Mouse (Mus musculus) midbrain, embryonic 11.5 days (tissue): Measurements from ENCODE around the gene Psmb5. TPM values are rescaled to one million over a fixed set of nuclear protein-coding genes. Genes with fewer than 3 reads are reported as not detected.

ENCODE experiments used
- ATAC-seq: fragments of 200-750 bp; cut with Nextera tagmentation; 2 replicates; pipeline ENCODE4 v1.8.0; 2017; ENCODE audit warnings: moderate TSS enrichment, moderate library complexity; ENCODE audit not compliant: low FRiP score
- DNase-seq: peaks from one replicate; pipeline ENCODE4 v3.0.0; 2015; ENCODE audit warnings: low spot score; ENCODE audit errors: missing footprints
- H3K27ac ChIP-seq: fragments of 300-500 bp; sonication (generic); 2 replicates; pipeline ENCODE4 v1.5.1; 2014; ENCODE audit warnings: low read depth, low read length
- H3K27me3 ChIP-seq: fragments of 300-500 bp; sonication (generic); 2 replicates; pipeline ENCODE4 v1.6.1; 2014; ENCODE audit warnings: mild to moderate bottlenecking, low read length, moderate library complexity, mixed read lengths; ENCODE audit not compliant: control insufficient read depth, insufficient read depth
- H3K36me3 ChIP-seq: fragments of 300-500 bp; sonication (generic); 2 replicates; pipeline ENCODE4 v1.6.1; 2014; ENCODE audit warnings: mild to moderate bottlenecking, low read length, moderate library complexity, mixed read lengths; ENCODE audit not compliant: control insufficient read depth, insufficient read depth
- H3K4me1 ChIP-seq: fragments of 300-500 bp; sonication (generic); 2 replicates; pipeline ENCODE4 v1.6.1; 2014; ENCODE audit warnings: low read length; ENCODE audit not compliant: control insufficient read depth, insufficient read depth
- H3K4me2 ChIP-seq: fragments of 300-500 bp; sonication (generic); 2 replicates; pipeline ENCODE4 v1.6.1; 2014; ENCODE audit warnings: mild to moderate bottlenecking, moderate library complexity
- H3K4me3 ChIP-seq: fragments of 300-500 bp; sonication (generic); 2 replicates; pipeline ENCODE4 v1.5.1; 2014; ENCODE audit warnings: low read depth, low read length
- H3K9ac ChIP-seq: fragments of 300-500 bp; sonication (generic); 2 replicates; pipeline ENCODE4 v1.6.1; 2014; ENCODE audit warnings: low read length
- H3K9me3 ChIP-seq: fragments of 300-500 bp; sonication (generic); 2 replicates; pipeline ENCODE4 v1.6.1; 2016; ENCODE audit warnings: low read length; ENCODE audit not compliant: control insufficient read depth
- WGBS: fragments of 180-500 bp; shearing (Covaris S2); extraction: QIAGEN DNeasy Blood & Tissue Kit; methylation state at CpG from one replicate; pipeline ENCODE4 v1.1.7; 2014; 5-methylcytosine and 5-hydroxymethylcytosine counted together
- polyA plus RNA-seq: library from polyadenylated mRNA; unstranded; fragments of >200 nt; fragmentation: Nextera tagmentation; extraction: Ambion mirVana; gene quantifications from 2 replicates; pipeline ENCODE4 v1.2.1, GENCODE M21; 2014

Psmb5 gene
- polyA plus RNA-seq, 1 experiment from 2014 or later = 453 TPM

DNA sequence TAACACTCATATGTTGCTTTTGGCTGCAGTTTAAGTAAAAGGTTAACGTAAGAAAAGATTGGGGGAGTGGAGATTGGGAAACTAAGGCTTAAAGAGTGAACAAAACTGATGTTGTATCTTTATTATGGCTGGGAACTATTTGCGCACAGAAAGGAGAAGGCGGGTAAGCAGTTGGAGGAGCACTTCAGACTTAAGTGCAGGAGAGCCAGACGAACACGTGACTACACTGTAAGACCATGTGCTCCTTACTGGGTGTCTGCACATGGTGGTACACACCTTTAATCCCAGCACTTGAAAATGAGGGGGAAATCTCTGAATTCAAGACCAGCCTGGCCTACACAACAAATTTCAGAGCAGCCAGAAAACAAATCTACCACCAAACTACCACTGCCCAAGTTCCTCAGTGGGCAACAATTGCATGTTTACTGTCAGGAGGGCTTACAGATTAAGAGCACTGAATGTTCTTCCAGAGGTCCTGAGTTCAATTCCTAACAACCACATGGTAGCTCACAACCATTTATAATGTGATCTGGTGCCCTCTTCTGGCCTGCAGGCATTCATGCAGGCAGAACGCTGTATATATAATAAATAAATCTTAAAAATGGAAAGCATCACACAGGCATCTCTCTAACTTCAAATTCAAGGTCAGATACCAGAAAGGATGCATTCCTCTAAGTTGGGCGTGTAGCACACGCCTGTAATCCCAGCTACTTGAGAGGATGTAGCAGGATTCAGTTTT lies 29.2 kb upstream of the Psmb5 start:
- Histone ChIP-seq H3K27ac (no peak overlapping the region), H3K27me3 (no peaks in the 10 kb centered on the region), H3K4me3 (no peak overlapping the region), H3K9ac (no peak overlapping the region), H3K36me3 (peaks cover 55% of the 10 kb centered on the region), H3K4me2 (no peak overlapping the region), H3K4me1 (peaks cover 12% of the 10 kb centered on the region), H3K9me3 (no peaks in the 10 kb centered on the region)
- no peak for DNase-seq
- WGBS = 94% methylated on average over 8 of the region's 8 CpGs
- ATAC-seq = no peak

DNA sequence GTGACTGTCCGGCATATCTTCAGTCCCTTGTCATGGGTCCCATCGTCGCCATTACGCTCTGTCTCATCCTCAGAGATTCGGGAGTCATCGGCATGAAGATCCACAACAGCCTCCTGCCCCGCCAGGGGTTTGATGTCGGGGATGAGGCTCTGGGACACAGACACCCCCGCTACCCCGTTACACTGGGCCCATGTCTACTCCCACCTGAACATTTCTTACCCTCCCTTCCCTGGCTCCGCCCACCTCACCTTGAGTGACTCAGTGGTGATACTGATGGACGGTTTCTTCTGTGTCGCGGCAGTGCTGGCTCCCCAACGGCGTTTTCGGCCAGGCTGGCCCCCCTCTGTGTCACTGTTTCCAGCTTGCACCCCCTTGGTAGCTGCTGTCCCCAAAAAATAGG lies 28.6 kb upstream of the Psmb5 start:
- 95% methylated on average over 17 of the region's 17 CpGs for WGBS
- Histone ChIP-seq H3K4me1 (peaks cover 6% of the 10 kb centered on the region), H3K27ac (no peak overlapping the region), H3K27me3 (no peaks in the 10 kb centered on the region), H3K4me3 (no peak overlapping the region), H3K4me2 (no peak overlapping the region), H3K36me3 (peaks cover 55% of the 10 kb centered on the region), H3K9ac (no peak overlapping the region), H3K9me3 (no peaks in the 10 kb centered on the region)
- DNase-seq (no peak), ATAC-seq (no peak)

DNA sequence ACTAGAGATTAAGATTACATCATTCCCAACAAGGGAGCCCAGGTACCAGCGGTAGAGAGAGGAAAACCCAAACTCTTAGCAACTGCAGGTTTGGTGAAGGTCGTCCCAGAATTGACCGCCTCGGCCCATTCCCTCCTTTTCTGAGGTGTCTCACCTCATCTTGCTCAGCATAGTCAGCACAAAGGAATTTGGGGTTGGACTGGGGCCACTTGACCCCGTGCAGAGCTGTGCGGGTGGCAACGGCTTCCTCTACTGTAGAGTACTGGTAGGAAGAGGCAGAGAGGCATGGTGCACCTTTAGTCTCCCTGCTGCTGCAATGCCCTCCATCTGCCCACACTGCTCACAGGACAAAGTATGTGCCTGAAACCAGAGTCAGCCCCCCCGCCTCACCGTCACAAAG lies 26.5 kb upstream of the Psmb5 start:
- no peak overlapping the region for H3K27ac ChIP-seq
- ATAC-seq (no peak), DNase-seq (no peak)
- 92% methylated on average over 9 of the region's 9 CpGs for WGBS
- H3K4me2 ChIP-seq = no peak overlapping the region
- H3K9me3 ChIP-seq = no peaks in the 10 kb centered on the region
- peaks cover 42% of the 10 kb centered on the region for H3K36me3 ChIP-seq
- H3K9ac ChIP-seq = no peak overlapping the region
- H3K4me1 ChIP-seq = peaks cover 9% of the 10 kb centered on the region; the same call in 1 of the 2 replicates
- no peak overlapping the region for H3K4me3 ChIP-seq
- no peaks in the 10 kb centered on the region for H3K27me3 ChIP-seq

DNA sequence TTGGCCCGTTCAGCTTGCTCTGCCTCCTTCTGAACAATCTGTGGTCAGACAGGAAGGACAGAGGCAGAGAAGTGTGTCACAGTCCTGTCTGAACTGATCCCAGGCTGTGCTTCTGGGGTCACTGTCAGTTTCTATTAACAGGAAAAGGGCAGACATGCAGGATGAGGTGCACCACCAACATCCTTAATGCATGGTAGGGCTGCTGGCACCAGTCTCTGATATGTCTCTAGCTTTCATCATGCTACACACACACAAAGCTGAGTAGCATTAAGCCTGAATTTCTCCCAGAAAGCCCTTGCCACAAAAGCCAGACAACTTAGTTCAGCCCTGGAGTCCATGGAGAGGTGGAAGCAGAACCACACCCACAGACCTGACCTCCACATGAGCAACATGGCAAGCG lies 25.2 kb upstream of the Psmb5 start:
- ATAC-seq (no peak), DNase-seq (no peak)
- no peak overlapping the region for H3K4me2 ChIP-seq
- no peak overlapping the region for H3K4me3 ChIP-seq
- peaks cover 9% of the 10 kb centered on the region; the same call in 1 of the 2 replicates for H3K4me1 ChIP-seq
- WGBS = 89% methylated on average over 2 of the region's 2 CpGs
- no peak overlapping the region for H3K9ac ChIP-seq
- no peak overlapping the region for H3K27ac ChIP-seq
- no peaks in the 10 kb centered on the region for H3K9me3 ChIP-seq
- peaks cover 42% of the 10 kb centered on the region for H3K36me3 ChIP-seq
- no peaks in the 10 kb centered on the region for H3K27me3 ChIP-seq

DNA sequence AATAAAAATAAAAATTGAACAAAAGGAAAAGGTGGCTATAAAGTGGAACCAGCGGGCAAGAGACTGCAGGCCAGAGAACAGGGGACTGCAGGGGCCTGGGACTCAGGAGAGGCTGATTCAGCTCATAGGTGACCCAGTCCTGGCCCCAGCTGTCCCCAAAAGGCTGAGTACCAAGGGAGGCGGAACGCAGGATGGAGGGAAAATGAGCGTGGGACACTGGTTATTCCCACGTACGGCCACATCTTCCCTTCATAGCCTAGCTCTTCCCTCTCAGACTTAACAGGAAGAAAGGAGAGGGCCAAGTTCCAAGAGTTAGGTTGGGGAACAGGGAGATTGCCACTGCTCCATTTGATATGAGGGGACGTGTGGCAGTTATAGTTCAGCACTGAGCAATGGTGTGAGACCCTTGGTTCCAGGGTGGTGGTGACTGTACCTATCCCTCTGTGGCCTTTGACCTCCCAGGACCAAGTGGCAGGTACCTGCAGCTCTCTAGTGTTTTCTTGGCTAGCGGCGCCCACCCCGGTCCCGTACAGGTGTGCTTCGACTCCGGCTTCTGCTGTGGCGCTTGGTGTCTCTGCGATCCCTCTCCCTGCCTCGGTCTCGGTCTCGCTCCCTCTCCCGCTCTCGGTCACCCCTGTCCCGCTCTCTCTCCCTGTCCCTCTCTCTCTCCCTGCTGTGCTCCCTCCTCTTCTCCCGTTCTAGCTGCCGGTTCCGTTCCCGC lies 24.6 kb upstream of the Psmb5 start:
- no peak for ATAC-seq
- no peak overlapping the region for H3K9ac ChIP-seq
- peaks cover 9% of the 10 kb centered on the region; the same call in 1 of the 2 replicates for H3K4me1 ChIP-seq
- H3K27me3 ChIP-seq = no peaks in the 10 kb centered on the region
- no peak overlapping the region for H3K4me3 ChIP-seq
- no peaks in the 10 kb centered on the region for H3K9me3 ChIP-seq
- WGBS = 78% methylated on average over 25 of the region's 25 CpGs
- H3K4me2 ChIP-seq = no peak overlapping the region
- H3K36me3 ChIP-seq = peaks cover 38% of the 10 kb centered on the region
- no peak overlapping the region for H3K27ac ChIP-seq
- peak; percentile 90 for DNase-seq

DNA sequence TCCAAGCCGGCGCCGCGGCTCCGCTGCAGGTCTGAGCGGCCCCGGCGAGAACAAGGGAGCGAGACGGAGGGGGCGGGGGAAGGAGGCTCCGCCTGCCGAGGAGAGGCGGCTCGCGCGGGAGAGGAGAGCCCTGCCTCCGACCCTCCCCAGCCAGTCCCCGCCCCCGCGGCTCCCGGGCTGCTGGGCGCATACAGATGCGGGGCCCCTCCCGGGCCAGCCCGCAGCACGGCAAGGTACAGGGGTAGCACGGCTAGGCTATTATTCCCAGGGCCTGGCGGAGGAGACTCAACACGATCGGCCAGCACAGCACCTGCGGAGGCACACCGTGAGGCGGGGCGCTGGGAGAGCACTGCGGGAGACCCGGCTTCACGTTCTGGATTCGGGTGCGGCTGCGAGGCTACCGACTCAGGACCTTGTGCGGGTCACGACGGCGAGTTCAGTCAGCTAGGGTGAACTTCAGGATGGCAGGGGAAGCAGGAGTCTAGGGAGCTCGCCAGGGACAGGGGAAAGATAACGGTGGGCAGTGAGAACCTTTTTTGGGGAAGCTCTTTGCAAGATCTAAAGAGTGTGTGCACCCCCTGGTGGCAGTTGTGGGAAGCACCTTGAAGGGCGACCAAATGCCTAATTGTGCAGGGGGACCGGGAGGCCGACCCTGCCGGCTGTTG lies 23.6 kb upstream of the Psmb5 start, which contains the start of gene Cdh24:
Gene Cdh24, minus strand, starts transcription at position 60 of the 665 bp plus-strand sequence.
- Histone ChIP-seq H3K4me2 (peak within 1 kb of the TSS; percentile 94), H3K27ac (peak within 1 kb of the TSS; percentile 81), H3K36me3 (peaks cover 37% of the 10 kb centered on the region), H3K4me3 (peak within 1 kb of the TSS; percentile 74), H3K27me3 (no peaks in the 10 kb centered on the region), H3K4me1 (peaks cover 9% of the 10 kb centered on the region; the same call in 1 of the 2 replicates), H3K9ac (peak within 1 kb of the TSS; percentile 96), H3K9me3 (no peaks in the 10 kb centered on the region)
- WGBS = under 1% methylated on average over 44 of the region's 52 CpGs
- peak; percentile 99 for DNase-seq
- ATAC-seq = peak; percentile 93

DNA sequence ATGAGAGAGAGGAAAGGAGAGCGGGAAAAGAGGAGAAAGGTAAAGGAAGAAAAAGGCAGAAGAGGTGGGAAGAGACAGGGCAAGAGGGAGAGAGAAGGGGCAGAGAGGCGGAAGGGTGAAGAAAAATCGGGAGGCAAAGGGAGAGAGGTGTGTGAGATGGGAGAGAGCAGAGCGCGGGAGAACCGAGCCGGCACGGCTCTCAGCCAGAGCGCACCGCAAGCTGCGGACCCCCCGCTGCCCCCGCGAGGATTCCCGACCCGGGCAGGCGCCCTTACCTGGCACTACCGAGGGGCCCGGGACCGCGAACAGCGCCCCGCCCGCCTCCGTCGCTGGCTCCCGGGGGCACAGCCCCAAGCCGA lies 23.1 kb upstream of the Psmb5 start, which contains the start of gene Gm17606:
Gene Gm17606, plus strand, starts transcription at position 7 of the 359 bp plus-strand sequence.
- peaks cover 32% of the 10 kb centered on the region for H3K36me3 ChIP-seq
- H3K4me1 ChIP-seq = peaks cover 9% of the 10 kb centered on the region; the same call in 1 of the 2 replicates
- no peaks in the 10 kb centered on the region for H3K9me3 ChIP-seq
- H3K4me3 ChIP-seq = peak within 1 kb of the TSS; percentile 74
- no peaks in the 10 kb centered on the region for H3K27me3 ChIP-seq
- peak within 1 kb of the TSS; percentile 81 for H3K27ac ChIP-seq
- H3K9ac ChIP-seq = peak within 1 kb of the TSS; percentile 96
- peak within 1 kb of the TSS; percentile 94 for H3K4me2 ChIP-seq
- 2% methylated on average over 19 of the region's 28 CpGs for WGBS
- DNase-seq (no peak), ATAC-seq (peak; percentile 38)

DNA sequence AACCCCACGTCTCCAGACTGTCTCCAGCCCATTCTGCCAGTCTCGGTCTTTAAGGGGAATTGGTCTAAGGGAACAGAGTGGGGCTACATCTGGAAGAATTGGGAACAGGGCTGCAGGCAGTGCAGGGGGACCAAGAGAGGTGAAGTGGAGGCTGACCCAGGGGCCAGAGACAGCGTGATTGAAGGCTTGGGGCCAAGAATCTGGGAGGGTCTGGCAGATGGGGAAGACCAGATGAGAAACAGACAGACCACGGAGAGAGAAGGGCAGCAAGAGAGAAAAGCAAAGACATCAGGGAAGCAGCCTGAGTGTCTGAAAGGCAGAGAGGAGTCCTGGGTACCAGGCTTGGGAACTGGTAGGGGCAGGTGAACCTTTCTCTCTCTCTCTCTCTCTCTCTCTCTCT lies 22.3 kb upstream of the Psmb5 start:
- no peaks in the 10 kb centered on the region for H3K9me3 ChIP-seq
- 32% methylated on average over 4 of the region's 4 CpGs for WGBS
- H3K9ac ChIP-seq = peak overlapping the region; percentile 96
- no peaks in the 10 kb centered on the region for H3K27me3 ChIP-seq
- H3K27ac ChIP-seq = no peak overlapping the region
- peak overlapping the region; percentile 74 for H3K4me3 ChIP-seq
- DNase-seq (no peak), ATAC-seq (no peak)
- H3K4me2 ChIP-seq = peak overlapping the region; percentile 94
- peaks cover 9% of the 10 kb centered on the region; the same call in 1 of the 2 replicates for H3K4me1 ChIP-seq
- H3K36me3 ChIP-seq = peaks cover 25% of the 10 kb centered on the region
